In the genomic region with DNA sequence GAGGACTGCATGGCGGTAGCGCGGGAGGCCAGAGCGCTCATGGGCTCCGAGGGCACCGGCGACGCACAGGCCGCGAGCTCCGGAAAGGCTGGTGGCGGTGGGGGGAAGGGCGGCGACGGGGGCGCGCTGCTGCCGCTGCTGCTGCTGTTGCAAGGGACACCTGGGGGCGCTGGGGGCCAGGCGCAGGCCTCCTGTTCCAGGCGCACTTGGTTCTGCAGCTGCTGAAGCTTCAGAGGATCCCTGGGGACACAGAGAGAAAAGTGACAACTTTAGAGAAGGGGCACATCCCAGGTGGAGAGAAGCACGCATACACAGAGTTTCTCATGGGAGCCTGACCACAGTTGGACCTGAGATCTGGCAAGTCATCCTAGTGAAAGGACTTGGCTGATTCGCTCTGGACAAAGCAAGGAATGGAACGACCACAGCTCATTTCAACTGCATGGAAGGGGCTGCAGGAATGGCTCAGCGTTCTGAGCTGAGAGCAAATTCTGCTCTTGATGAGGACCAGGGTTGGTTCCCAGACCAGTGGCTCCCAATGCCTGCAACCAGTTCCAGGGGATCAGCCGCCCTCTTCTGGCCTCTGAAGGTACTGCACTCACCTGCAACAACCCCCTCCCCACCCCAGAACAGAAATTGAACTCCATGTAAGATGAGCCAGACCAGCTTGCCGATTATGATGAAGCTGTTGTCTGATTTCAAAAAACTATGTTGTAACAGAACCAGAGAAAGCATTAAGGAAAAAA, we compare ENCODE assay signal across 7 mouse cellular contexts.
A peak's percentile ranks its signal among the peaks of the same experiment; 100 is the strongest.
DNase-seq lines count a peak whose midpoint lies in the region; ATAC-seq lines count a peak whose summit lies in the region.

No protein-coding gene starts in this region.

- H3K27ac ChIP-seq in midbrain, embryonic 10.5 days (replicated peaks) = no peak overlapping the region
- no peak overlapping the region for H3K27ac ChIP-seq in midbrain, embryonic 14.5 days (replicated peaks; ENCODE audit: low read depth, low read length)
- no peak overlapping the region for H3K27ac ChIP-seq in embryonic facial prominence, embryonic 11.5 days (replicated peaks; ENCODE audit: low read depth, low read length)
- no peak overlapping the region for H3K27ac ChIP-seq in liver, embryonic 12.5 days
- no peak overlapping the region for H3K27ac ChIP-seq in intestine, embryonic 16.5 days (ENCODE audit: low read length)

- no peak overlapping the region for H3K4me2 ChIP-seq in midbrain, embryonic 14.5 days (ENCODE audit: low read length)
- no peak overlapping the region for H3K4me2 ChIP-seq in embryonic facial prominence, embryonic 11.5 days (ENCODE audit: low read depth, low read length)
- peak overlapping the region; percentile 19 for H3K4me2 ChIP-seq in liver, embryonic 12.5 days
- no peak overlapping the region for H3K4me2 ChIP-seq in intestine, embryonic 16.5 days (ENCODE audit: low read depth, low read length)

- ATAC-seq in midbrain, embryonic 14.5 days (ENCODE audit: low FRiP score, low TSS enrichment) = no peak; the same call in 1 of the 2 replicates
- ATAC-seq in embryonic facial prominence, embryonic 11.5 days (replicated peaks; ENCODE audit: insufficient number of reproducible peaks, low FRiP score, low TSS enrichment, low read depth) = no peak
- ATAC-seq in liver, embryonic 12.5 days = no peak
- no peak for ATAC-seq in intestine, embryonic 16.5 days
- no peak for ATAC-seq in monocyte, adult 5-6 weeks (replicated peaks; ENCODE audit: insufficient number of reproducible peaks, low FRiP score, low TSS enrichment, poor library complexity, severe bottlenecking)

- WGBS in midbrain, embryonic 10.5 days = 36% methylated on average over 27 of the region's 27 CpGs
- WGBS in midbrain, embryonic 14.5 days = 49% methylated on average over 27 of the region's 27 CpGs
- WGBS in embryonic facial prominence, embryonic 11.5 days = 36% methylated on average over 26 of the region's 27 CpGs
- 39% methylated on average over 27 of the region's 27 CpGs for WGBS in liver, embryonic 12.5 days (ENCODE audit: insufficient replicate concordance)
- WGBS in intestine, embryonic 16.5 days = 65% methylated on average over 27 of the region's 27 CpGs

- H3K36me3 ChIP-seq in midbrain, embryonic 10.5 days = peaks cover 58% of the 10 kb centered on the region
- peaks cover 11% of the 10 kb centered on the region; the same call in 1 of the 2 replicates for H3K36me3 ChIP-seq in midbrain, embryonic 14.5 days (ENCODE audit: control insufficient read depth, insufficient read depth, low read length)
- peaks cover 13% of the 10 kb centered on the region for H3K36me3 ChIP-seq in embryonic facial prominence, embryonic 11.5 days (replicated peaks; ENCODE audit: control insufficient read depth, insufficient read depth, low read depth, low read length)
- H3K36me3 ChIP-seq in liver, embryonic 12.5 days = peaks cover 18% of the 10 kb centered on the region
- H3K36me3 ChIP-seq in intestine, embryonic 16.5 days (ENCODE audit: control insufficient read depth, insufficient read depth, low read length) = peaks cover 20% of the 10 kb centered on the region

- peaks cover 8% of the 10 kb centered on the region for H3K27me3 ChIP-seq in midbrain, embryonic 10.5 days (ENCODE audit: low read depth, poor library complexity, severe bottlenecking)
- H3K27me3 ChIP-seq in midbrain, embryonic 14.5 days (ENCODE audit: control insufficient read depth, insufficient read depth, low read length) = no peaks in the 10 kb centered on the region
- no peaks in the 10 kb centered on the region for H3K27me3 ChIP-seq in embryonic facial prominence, embryonic 11.5 days (ENCODE audit: control insufficient read depth, insufficient read depth, low read length)
- peaks cover 8% of the 10 kb centered on the region; the same call in 1 of the 2 replicates for H3K27me3 ChIP-seq in liver, embryonic 12.5 days (replicated peaks)
- no peaks in the 10 kb centered on the region for H3K27me3 ChIP-seq in intestine, embryonic 16.5 days (replicated peaks; ENCODE audit: control insufficient read depth, insufficient read depth, low read length)

- peaks cover 23% of the 10 kb centered on the region for H3K9me3 ChIP-seq in midbrain, embryonic 10.5 days (replicated peaks)
- H3K9me3 ChIP-seq in midbrain, embryonic 14.5 days (ENCODE audit: control insufficient read depth, low read length) = 0 out of 2 replicates have a peak, but pooled peaks cover 8% of the 10 kb centered on the region
- no peaks in the 10 kb centered on the region for H3K9me3 ChIP-seq in embryonic facial prominence, embryonic 11.5 days (replicated peaks; ENCODE audit: control insufficient read depth, low read length)
- peaks cover 15% of the 10 kb centered on the region for H3K9me3 ChIP-seq in liver, embryonic 12.5 days (replicated peaks)
- peaks cover 17% of the 10 kb centered on the region for H3K9me3 ChIP-seq in intestine, embryonic 16.5 days (ENCODE audit: control insufficient read depth, low read length)

- peak; percentile 46 for DNase-seq in midbrain, embryonic 10.5 days (ENCODE audit: low spot score)
- DNase-seq in midbrain, embryonic 14.5 days = no peak
- DNase-seq in embryonic facial prominence, embryonic 11.5 days (ENCODE audit: low spot score) = peak; percentile 54
- peak; percentile 17 to 21 for DNase-seq in thymus, postnatal 36 days

- peak overlapping the region; percentile 21 for H3K4me3 ChIP-seq in midbrain, embryonic 10.5 days
- no peak overlapping the region for H3K4me3 ChIP-seq in midbrain, embryonic 14.5 days (replicated peaks; ENCODE audit: low read depth, low read length)
- no peak overlapping the region for H3K4me3 ChIP-seq in embryonic facial prominence, embryonic 11.5 days (ENCODE audit: low read depth, low read length)
- H3K4me3 ChIP-seq in liver, embryonic 12.5 days = no peak overlapping the region
- no peak overlapping the region for H3K4me3 ChIP-seq in intestine, embryonic 16.5 days (ENCODE audit: low read length)

- no peak overlapping the region for H3K9ac ChIP-seq in midbrain, embryonic 14.5 days (replicated peaks; ENCODE audit: low read length)
- no peak overlapping the region for H3K9ac ChIP-seq in embryonic facial prominence, embryonic 11.5 days (replicated peaks; ENCODE audit: low read length)
- H3K9ac ChIP-seq in liver, embryonic 12.5 days = no peak overlapping the region
- H3K9ac ChIP-seq in intestine, embryonic 16.5 days (ENCODE audit: low read depth, low read length) = no peak overlapping the region

- peaks cover 33% of the 10 kb centered on the region for H3K4me1 ChIP-seq in midbrain, embryonic 10.5 days
- peaks cover 4% of the 10 kb centered on the region; the same call in 1 of the 2 replicates for H3K4me1 ChIP-seq in midbrain, embryonic 14.5 days (ENCODE audit: control insufficient read depth, insufficient read depth, low read length)
- no peaks in the 10 kb centered on the region for H3K4me1 ChIP-seq in embryonic facial prominence, embryonic 11.5 days (ENCODE audit: control insufficient read depth, insufficient read depth, low read length)
- no peaks in the 10 kb centered on the region for H3K4me1 ChIP-seq in liver, embryonic 12.5 days
- H3K4me1 ChIP-seq in intestine, embryonic 16.5 days (ENCODE audit: control insufficient read depth, insufficient read depth, low read length) = no peaks in the 10 kb centered on the region
